Mouse (Mus musculus): ENCODE measurements around the gene Ptpn6. TPM values are rescaled to one million over a fixed set of nuclear protein-coding genes. Genes with fewer than 3 reads are reported as not detected.

The Ptpn6 gene
- total and polyA plus RNA-seq, 3 experiments = 91.9 to 184 TPM; not detected in 1

DNA sequence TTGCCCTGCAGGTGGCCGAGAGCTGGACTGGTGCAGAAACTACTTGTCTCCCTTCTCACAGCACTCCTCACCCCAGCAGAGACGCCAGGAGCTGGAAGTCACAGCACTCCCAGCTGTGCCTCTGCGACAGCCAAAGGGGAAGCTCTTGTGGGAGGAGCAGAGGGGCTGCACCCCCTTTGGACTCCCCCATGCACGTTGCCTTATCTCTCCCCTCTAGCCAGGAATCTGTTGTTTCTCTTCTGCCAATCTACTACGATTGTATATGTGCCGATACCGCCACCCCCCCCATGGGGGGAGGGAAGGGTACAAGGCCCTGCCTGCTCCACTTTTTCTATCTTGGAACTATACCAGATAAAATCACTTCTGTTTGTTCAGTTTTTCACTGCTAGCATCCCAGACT lies 34.7 kb downstream of the Ptpn6 start:
- Histone ChIP-seq H3K27me3 (ENCODE audit: control insufficient read depth in 1 of 2, insufficient read depth in 2 of 2, low read length in 2 of 2) (no peaks in the 10 kb centered on the region), H3K27ac (ENCODE audit: control insufficient read depth, low read depth, low read length) (no peak overlapping the region), H3K4me1 (ENCODE audit: control insufficient read depth in 1 of 2, insufficient read depth in 2 of 2, low read length in 2 of 2) (peaks cover 0 to 5% of the 10 kb centered on the region in 2 experiments; a peak in 3 of 4 replicates), H3K36me3 (ENCODE audit: control insufficient read depth in 1 of 2, insufficient read depth in 2 of 2, low read length in 2 of 2) (peaks cover 12 to 19% of the 10 kb centered on the region in 2 experiments), H3K9me3 (replicated peaks; ENCODE audit: insufficient read depth, low read length) (no peaks in the 10 kb centered on the region), H3K79me2 (ENCODE audit: control insufficient read depth, insufficient read depth, low read length, poor library complexity) (peaks cover 24% of the 10 kb centered on the region), H3K4me3 (ENCODE audit: control insufficient read depth in 1 of 2, insufficient read depth in 1 of 2, low read depth in 2 of 2, low read length in 2 of 2) (no peak overlapping the region), H3K9ac (ENCODE audit: control insufficient read depth, low read depth, low read length, poor library complexity, severe bottlenecking) (no peak overlapping the region)
- DNase-seq (ENCODE audit: low read depth, low spot score) = peak; percentile 66
- TF ChIP-seq ZNF384 (IDR thresholded peaks at IDR 0.05; ENCODE audit: low read depth, low read length) (no peak), EP300 (IDR thresholded peaks at IDR 0.05; ENCODE audit: low read depth in 1 of 2, low read length in 2 of 2) (peak in 1 of 2 experiments; percentile 58; a peak in 2 of 4 replicates), MAZ (IDR thresholded peaks at IDR 0.05; ENCODE audit: low read depth, low read length) (no peak), MYC (IDR thresholded peaks at IDR 0.05; ENCODE audit: low read depth, low read length) (0 out of 2 replicates have a peak, but pooled peaks have one; percentile 33), GABPA (IDR thresholded peaks at IDR 0.05; ENCODE audit: low read depth, low read length) (no peak), MEF2A (IDR thresholded peaks at IDR 0.05; ENCODE audit: extremely low read depth, insufficient replicate concordance, low read depth, low read length, poor library complexity, severe bottlenecking) (no peak), HCFC1 (IDR thresholded peaks at IDR 0.05; ENCODE audit: low read depth, low read length) (no peak), SIN3A (IDR thresholded peaks at IDR 0.05; ENCODE audit: low read length) (peak; percentile 57), ETS1 (IDR thresholded peaks at IDR 0.05; ENCODE audit: low read depth, low read length) (peak; percentile 61), RCOR1 (IDR thresholded peaks at IDR 0.05; ENCODE audit: low read depth, low read length) (peak; percentile 86), NELFE (IDR thresholded peaks at IDR 0.05; ENCODE audit: low read depth, low read length) (no peak; the same call in 1 of the 2 replicates), SMC3 (IDR thresholded peaks at IDR 0.05; ENCODE audit: low read depth, low read length) (no peak), ZC3H11A (IDR thresholded peaks at IDR 0.05; ENCODE audit: low read depth, low read length) (no peak), USF2 (IDR thresholded peaks at IDR 0.05; ENCODE audit: borderline replicate concordance in 1 of 2, insufficient read depth in 1 of 2, low read depth in 1 of 2, low read length in 2 of 2) (no peak), GATA1 (IDR thresholded peaks at IDR 0.05; ENCODE audit: low read depth, low read length) (peak; percentile 74), KAT2A (conservative IDR thresholded peaks at IDR 0.05; ENCODE audit: low read depth, low read length) (no peak), E2F4 (IDR thresholded peaks at IDR 0.05; ENCODE audit: borderline replicate concordance, low read depth, low read length) (no peak), ZKSCAN1 (IDR thresholded peaks at IDR 0.05; ENCODE audit: low read depth, low read length) (no peak), MYB (IDR thresholded peaks at IDR 0.05; ENCODE audit: low read depth, low read length) (no peak), RAD21 (IDR thresholded peaks at IDR 0.05; ENCODE audit: low read depth, low read length) (no peak), POLR2A (IDR thresholded peaks at IDR 0.05; ENCODE audit: control insufficient read depth in 1 of 2, insufficient read depth in 1 of 2, low read depth in 1 of 2, low read length in 2 of 2, poor library complexity in 1 of 2) (peak in 1 of 2 experiments; percentile 42; a peak in 2 of 4 replicates), POLR2AphosphoS5 (IDR thresholded peaks at IDR 0.05; ENCODE audit: borderline replicate concordance, low read depth, low read length) (no peak; the same call in 1 of the 2 replicates), MAX (IDR thresholded peaks at IDR 0.05; ENCODE audit: low read length) (no peak), MAFK (IDR thresholded peaks at IDR 0.05; ENCODE audit: borderline replicate concordance, low read depth, low read length) (no peak), NRF1 (IDR thresholded peaks at IDR 0.05; ENCODE audit: insufficient read depth, low read depth, low read length, poor library complexity, severe bottlenecking) (no peak), USF1 (IDR thresholded peaks at IDR 0.05; ENCODE audit: low read depth, low read length) (no peak), CHD1 (IDR thresholded peaks at IDR 0.05; ENCODE audit: low read depth, low read length) (no peak), TAL1 (IDR thresholded peaks at IDR 0.05; ENCODE audit: low read length) (no peak), TCF12 (IDR thresholded peaks at IDR 0.05; ENCODE audit: low read depth, low read length) (peak; percentile 69), CHD2 (IDR thresholded peaks at IDR 0.05; ENCODE audit: low read length) (no peak), BHLHE40 (IDR thresholded peaks at IDR 0.05; ENCODE audit: borderline replicate concordance, low read depth, low read length) (no peak), JUND (IDR thresholded peaks at IDR 0.05; ENCODE audit: low read depth, low read length) (no peak), ELF1 (IDR thresholded peaks at IDR 0.05; ENCODE audit: low read depth, low read length) (no peak), ZMIZ1 (IDR thresholded peaks at IDR 0.05; ENCODE audit: low read depth, low read length) (no peak; the same call in 1 of the 2 replicates), TBP (IDR thresholded peaks at IDR 0.05; ENCODE audit: low read depth, low read length) (0 out of 2 replicates have a peak, but pooled peaks have one; percentile 14), MXI1 (IDR thresholded peaks at IDR 0.05; ENCODE audit: low read depth, low read length) (no peak), CTCF (IDR thresholded peaks at IDR 0.05 in 2 of 3, conservative IDR thresholded peaks at IDR 0.05 in 1 of 3; ENCODE audit: control insufficient read depth in 1 of 3, insufficient read depth in 1 of 3, low read depth in 2 of 3, low read length in 3 of 3, poor library complexity in 1 of 3, severe bottlenecking in 1 of 3) (no peak), UBTF (IDR thresholded peaks at IDR 0.05; ENCODE audit: borderline replicate concordance, insufficient read depth, low read depth, low read length) (no peak)
